Mouse (Mus musculus) monocyte, adult 2 months (primary cell): ENCODE measurements around the gene Kit.

ENCODE experiments used
- DNase-seq, 2 experiments: peaks; one replicate each; pipeline ENCODE4 v3.0.0; 2022; ENCODE audit warnings: low spot score in 2 of 2, low read depth in 1 of 2

Kit gene

DNA sequence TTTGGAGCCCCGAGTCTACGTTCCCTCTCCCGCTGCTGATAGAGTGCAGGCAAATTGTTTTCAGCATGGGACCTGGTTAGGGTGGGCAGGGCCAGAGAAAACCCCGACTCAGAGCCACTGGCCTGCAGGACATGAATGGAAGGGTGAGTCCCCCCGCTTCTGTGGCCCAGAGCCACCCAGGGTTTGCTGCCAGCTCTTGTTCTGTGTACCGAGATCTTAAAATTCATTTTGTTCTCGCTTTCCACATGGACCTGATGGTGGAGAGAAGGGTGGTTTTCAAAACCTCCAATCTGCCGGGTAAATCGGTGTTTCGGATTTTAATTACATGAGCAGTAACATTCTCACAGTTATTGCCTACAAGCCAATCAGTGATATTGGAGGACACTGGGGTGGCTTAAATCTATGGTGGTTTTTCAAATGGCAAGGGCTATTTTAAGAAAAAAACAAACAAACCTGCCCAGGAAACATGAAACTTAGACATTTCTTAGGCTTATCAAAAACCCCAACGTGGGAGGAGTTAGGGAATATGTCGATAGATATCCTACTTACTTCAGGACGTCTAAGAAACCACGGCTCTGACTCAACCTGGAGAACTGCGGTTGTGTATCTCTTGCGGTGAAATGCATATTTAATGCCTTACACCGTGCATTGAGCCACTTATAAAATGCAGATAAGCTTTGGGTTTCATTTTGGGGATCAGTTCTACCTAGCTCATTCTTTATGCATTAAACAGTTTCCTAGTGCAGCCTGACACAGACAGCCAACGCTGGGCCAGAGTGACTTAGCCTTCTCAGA, 58.3 kb downstream of the Kit start:
- DNase-seq, result no peak

DNA sequence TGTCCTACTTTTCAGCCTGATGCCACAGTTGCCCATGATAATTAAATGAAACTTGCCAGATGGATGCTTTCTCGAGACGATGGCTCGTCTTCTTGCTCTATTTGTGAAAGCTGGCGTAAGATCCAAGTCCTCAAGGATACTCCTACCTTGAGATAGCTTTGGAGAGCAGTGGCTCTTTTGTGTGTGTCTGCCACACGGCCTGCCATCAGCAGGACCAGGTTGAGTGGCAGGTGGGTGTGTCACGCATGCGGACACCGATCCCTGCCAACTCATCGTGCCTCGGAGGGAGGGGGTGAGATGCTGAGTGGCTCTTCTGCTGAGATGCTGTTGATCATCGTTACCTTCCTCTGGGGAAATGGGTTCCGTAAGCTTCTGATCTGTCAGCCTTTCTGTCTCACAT, 60.7 kb downstream of the Kit start:
- no peak for DNase-seq

DNA sequence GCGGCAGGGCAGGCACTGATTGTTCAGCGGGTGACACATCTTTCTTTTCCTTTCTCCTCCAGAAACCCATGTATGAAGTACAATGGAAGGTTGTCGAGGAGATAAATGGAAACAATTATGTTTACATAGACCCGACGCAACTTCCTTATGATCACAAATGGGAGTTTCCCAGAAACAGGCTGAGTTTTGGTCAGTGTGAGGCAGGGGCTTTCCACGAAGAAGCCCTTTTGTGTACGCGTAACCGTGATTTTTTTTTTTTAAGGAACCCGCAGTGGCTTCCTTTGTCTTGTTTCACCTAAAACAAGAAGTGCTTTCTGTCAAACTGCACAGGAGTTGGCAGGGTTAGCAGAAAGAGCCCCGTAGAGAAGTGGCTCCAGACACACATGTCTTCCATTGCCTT, 65.9 kb downstream of the Kit start:
- no peak for DNase-seq

DNA sequence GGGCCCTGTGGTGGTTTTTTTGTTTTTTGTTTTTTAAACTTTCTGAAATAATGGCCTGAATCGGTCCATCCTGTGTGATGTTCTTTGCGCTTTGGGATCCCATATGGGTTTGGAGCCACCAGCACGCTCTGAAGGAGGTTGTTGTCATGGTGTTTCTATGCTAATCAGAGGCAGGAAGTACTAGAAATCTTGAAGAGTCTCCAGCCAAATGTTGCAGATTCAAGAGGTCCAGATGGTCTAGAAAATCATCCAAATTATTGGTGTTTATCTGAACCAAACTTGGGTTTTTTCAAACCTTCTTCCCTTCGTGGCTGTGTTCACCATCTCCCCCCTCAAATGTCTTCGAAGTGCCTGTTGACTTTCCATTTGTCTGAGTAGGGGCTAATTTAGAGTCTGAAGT, 72.3 kb downstream of the Kit start:
- no peak for DNase-seq

DNA sequence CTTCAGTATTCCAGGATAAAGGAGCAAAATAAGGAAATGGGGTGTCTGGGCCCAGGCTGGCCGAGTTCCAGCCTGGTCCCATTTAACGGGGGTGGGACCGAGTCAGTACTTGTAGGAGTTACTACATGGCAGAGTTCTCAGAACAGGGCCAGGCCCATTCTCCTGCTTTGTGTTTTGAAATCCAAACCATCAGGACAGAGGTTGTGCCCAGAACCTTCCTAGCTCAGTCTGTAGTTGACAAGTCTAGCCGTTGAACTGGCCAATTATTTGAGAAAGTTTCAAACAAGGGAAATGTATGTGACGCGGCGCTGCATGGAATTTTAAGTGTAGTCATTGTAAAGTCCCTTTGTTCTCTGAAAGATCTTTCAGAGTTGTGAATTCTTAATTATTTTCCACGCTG, 75.8 kb downstream of the Kit start:
- no peak for DNase-seq

DNA sequence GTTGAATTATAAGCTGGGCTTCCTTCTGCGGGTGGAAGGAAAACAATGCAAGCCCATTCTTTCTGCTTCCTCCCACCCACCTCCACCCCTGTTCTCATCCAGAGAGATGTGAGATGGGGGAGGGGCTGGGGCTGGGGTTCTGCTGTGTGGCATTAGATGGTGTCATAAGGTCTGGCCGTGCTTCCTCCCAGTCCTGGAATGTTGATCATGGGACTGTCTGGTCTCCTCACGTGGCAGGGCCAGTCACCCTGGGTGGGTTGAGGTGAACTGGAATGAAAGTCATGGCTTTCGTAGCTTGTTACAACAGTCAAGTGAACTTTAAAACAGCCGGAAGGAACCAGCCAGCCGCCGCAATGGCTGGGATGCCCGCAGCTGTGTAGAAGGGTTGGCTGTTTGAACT, 78.7 kb downstream of the Kit start:
- no peak for DNase-seq

DNA sequence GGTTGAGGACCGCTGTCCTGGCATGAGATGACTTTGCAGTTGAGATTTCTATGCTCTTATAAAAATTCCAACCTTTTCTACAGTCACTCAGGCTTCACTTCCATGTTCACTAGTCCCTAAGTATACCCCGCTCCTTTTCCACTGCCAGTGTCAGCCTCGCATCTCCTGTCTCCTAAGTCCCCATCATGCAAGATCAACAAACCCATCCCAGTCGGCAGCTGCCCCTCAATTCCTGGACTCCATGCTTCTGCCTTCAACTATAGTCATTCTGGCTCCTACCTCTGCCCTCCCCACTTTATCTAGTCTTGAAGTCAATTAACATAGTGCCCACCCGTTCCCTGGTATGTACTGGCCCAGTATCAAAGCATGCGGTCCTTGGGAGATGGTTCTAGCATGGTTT, 83.9 kb downstream of the Kit start:
- no peak for DNase-seq

DNA sequence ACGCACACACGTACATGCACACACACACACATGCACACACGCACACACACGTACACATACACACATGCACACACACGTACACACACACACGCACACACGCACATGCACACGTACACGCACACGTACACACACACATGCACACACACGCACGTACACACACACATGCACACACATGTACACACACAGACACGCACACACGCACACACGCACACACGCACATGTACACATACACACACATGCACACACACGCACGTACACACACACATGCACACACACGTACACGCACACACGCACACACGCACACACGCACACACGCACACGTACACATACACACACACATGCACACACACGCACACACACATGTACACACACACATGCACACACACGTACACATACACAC, 85.6 kb downstream of the Kit start:
- DNase-seq, result no peak

DNA sequence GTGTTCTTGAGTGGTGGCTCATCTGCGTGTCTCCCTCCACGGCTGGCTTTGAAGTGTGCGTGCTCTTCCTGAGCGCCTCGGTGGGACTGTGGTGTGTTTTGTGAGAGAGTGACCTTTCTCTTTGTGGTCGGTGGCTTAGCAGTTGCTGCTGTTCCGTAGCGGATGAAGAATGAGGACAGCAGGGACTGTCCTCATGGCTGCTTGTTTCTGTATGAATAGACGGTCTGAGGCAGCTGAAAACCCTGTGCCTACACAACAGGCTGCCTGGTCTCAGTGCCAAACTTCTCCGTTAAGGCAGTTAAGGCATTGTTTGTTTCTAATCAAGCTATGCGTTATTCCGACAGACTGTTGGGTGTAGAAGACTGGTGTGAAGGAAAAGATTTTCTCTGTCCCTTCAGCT, 87.8 kb downstream of the Kit start:
- no peak for DNase-seq

DNA sequence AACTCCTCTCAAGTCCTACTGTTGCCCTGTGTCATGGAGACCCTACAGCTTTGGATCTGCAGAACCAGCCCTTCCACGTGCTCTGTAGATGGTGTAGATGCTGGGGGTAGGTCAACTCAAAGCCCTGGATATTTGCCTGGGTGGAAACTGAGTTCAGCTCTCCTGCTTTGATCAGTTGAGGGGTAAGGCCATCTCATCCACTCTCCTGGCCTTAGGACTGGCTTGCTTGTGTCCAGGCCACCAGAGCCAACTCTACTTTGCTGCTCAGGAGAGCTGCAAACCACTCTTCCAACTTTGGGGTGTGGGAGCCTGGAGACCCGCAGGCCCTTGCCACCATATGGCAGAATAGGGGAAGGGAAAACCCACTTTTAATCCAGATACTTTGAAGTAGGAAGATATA, 89.1 kb downstream of the Kit start:
- DNase-seq, result no peak

DNA sequence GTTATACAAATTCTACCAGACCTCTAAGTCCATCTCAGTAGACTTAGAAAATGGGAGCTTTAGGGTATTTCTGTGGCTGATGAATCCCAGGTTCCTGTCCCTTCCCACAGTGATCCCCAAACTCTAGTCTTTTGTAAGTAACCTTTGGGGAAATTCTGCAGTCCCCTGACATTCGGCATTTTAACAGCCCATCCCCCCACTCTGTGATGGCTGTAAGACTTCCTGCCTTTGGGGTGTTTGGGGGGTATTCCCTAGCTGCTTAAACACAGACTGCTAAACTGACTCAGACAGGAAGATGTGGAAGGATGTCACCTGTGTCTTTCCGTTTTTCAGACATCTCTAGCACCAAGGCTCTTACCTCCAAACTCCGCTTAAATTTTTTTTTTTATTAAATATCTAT, 92.4 kb downstream of the Kit start:
- no peak for DNase-seq

DNA sequence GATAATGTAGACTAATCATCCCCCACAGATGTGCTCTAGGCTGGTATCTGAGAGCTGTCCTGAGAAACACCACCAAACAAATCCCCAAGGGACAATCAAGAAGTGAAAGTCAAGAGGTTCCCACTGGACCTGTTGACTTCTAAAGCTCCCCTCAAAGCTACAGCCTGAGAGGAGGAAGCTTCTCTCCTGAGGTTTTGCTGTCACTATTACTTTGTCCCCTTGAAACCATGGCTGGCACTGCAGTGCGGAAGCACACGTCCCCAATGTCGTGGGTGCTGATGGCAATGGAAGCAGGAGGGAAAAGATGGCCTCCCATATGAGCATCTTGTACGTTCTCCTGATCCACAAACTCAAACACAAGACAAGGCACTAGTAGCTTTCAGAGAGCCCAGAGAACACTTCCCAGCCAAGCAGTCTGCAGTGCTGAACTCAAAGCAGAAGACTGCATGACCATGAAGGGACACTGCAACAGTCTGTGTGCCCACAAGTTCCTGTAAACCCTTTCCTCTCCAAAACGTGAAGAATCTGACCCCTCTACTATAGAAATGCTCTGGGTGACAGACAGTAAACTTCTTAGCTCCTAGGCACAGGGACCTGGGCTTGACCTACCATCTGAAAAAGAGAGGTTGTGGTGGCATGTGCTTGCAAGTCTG, 96.5 kb downstream of the Kit start:
- no peak for DNase-seq

DNA sequence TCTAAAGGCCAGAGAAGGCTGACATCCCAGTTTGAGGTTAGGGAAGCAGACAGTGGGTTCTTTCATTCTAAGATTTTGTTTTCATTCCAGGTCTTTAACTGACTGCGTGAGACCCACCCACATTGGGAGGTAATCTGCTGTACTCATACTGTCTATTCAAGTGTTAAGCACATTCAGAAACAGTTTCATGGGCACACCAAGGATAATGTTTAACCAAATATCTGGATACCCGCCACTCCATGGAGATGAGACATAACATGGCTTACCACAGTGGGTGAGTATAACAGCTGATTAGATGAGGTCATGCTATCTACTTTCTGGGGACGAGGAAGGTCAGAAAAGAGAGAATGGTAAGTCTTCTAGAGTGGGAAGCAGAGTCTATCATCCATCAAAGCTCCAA, 101.3 kb downstream of the Kit start:
- DNase-seq, result no peak

DNA sequence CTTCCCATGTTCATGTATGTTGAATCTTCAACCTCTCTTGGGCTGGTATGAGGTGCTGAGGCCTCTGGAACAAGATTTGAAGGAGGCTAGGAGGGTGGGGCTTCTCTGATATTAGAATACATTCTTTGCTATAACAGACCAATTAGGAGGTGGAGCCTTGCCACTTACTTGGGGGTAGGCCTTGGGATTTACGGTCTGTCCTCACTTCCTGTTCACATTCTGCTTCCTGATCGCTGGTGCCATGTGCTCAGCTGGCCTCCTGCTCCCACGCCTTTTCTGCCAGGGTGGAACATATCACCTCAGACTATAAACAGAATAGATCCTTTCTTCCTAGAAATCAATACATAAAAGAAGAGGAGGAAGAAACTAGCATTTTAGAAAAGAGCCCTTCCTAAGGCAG, 105.2 kb downstream of the Kit start:
- DNase-seq, result no peak

DNA sequence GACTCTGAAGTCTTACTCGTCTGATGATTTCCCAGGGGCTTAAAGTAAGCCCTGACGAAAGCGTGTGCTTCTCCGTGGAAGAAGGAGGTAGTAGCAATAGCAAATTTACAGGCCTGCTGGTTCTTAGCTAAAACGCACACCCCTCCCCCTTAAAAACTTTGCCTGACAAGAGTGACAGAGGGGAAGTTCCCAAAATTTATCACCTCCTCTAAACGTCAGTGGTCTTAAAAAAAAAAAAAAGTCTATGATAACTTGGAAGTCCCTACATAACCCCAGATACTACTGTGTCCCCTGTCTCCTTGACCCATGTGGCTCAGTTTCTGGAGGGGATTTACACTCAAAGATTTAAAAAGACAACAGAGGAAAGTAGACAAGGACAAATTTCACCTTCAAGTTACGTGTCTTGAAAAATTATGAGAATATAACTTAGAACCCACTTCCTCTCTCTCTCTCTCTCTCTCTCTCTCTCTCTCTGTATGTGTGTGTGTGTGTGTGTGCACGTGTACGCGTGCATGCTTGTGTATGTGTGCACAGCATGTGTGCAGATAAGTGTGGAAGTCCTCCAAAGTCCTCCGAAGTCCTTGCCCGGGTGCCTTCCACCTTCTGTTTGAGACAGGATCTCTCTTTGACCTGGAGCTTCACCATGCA, 120.6 kb downstream of the Kit start:
- no peak for DNase-seq

DNA sequence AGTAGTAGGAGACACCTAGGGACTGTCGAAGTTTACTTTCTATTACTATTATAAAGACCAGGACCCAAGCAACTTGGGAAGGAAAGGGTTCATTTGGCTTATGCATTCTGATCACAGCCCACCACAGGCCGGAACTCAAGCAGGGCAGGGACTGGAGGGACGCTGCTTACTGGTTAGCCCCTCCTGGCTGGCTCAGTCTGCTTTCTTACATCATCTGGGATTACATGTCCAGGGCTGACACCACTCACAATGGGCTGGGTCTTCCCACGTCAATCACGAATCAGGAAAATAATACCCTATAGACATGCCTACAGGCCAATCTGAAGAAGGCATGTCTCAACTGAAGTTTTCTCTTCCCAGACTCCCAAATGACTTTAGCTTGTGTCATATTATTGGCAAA, 122.2 kb downstream of the Kit start:
- DNase-seq, result no peak

DNA sequence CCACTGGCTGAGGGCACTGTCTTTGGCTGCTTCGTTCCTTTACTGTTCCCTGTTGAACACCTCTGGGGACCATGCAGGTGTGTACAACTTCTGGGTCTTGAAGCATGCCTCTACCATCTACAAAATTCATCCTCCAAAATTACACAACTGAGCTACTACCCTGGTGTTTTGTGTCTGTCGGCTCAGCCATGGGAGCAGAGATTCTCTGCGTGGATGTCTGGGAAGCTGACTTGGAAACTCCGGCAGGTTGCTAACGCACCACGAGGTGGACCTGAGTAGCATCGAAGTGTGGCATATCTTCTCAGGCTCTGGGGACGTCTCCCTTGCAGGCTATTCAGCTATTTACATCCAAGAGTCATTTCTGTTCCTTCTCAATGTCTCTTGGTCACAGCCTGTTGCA, 123.8 kb downstream of the Kit start:
- no peak for DNase-seq

DNA sequence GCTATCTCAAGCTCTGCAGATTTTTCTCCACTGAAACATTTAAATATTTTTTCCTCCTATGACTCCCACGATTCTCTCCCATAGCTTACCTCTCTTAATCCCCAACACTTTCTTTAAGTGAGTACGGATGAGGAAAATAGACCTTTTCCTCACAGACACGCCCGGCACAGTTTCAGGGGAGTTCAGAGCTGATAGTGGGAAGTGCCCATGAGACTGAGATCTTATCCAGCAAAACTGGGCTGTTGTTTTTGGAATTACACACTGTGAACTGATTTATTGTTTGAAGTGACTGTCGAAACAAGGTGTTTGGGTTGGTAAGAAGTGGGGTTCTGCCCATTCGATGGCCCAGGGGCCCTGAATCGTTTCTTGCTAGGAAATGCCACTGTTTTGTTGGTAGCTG, 124.4 kb downstream of the Kit start:
- DNase-seq, result no peak

DNA sequence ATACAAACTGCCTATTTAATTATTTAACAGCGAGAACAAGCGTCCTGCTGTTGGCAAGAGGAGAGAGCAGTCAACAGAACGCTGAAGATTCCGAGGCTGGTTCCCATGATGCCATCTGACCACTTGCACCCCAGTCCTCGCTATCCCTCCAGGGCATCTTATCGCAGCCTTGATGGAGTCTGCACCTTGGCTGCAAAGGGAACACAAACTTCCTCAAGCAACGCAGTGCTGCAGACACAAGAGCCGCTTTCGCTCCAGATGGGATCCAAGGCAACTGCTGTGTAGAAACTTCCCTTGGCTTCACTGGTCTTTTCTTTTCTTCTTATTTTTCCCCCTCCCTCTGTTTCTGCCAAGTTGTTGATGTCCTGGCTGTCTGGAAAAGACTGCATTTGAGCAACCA, 124.8 kb downstream of the Kit start:
- DNase-seq, result no peak

DNA sequence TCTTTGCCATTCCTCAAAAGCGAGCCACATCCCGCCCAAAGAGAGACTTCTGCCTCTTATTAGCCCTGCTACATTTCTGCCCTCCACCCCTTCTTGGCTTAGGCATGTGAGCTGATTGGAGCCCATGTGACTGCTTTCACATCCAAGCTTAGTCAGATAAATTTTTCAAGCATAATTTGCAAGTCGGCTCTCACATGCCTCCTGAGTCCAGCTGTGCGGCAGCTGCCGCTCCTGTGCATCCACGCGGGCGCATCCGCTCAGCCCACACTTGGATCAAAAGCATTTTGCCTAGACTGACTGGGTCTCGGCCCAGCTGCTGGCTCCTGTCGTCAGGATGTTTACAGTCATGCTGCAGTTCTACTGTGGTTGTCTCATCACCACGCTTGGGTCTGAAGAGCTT, 126.9 kb downstream of the Kit start:
- DNase-seq, result no peak

DNA sequence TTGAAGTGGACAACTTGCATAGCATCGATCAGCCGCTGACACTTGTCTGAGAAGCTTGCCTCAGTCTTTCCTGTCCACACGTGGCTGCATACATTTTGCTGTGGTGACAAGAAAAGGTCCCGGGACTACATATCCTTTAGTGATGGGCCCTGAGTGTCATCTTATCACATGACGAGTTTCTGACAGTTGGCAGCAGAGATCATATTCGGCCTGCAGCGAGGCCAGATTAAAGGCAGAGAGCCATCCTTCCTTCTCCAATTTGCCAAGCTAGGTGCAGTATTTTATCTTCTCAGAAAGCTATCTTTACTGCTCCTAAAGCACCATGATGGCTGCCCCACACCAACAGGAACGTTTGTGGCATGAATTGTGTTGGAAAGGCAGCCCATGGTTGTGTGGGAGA, 127.4 kb downstream of the Kit start:
- DNase-seq, result no peak

DNA sequence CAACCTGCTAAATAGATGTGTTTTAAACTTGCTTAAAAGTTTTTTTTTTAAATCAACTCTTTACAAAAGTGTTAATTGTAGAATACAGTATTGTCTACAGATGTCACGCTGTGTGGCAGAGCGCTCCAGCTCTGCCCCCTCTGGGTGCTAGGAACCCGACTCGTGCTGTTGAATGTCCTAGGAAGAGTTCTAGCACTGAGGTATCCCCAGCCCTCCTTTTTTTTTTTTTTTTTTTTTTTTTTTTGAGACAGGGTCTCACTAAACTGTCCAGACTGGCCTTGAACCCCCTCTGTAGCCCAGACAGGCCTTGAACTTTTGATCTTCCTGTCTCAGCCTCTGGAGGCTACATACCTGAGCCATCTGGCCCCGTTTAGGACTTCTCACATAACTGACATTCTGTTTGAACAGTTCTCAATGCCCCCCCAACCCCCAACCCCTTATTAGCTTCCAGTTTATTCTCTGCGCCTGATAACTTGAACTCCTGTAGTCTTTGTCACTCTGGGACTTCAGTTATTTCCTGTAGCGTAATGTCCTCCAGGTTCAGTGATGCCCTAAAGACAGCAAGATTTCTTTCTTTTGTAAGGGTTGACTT, 130.0 kb downstream of the Kit start:
- DNase-seq, result no peak
